Mouse (Mus musculus): Measurements from ENCODE around the gene Naa80.

- TF ChIP-seq POLR2A (IDR thresholded peaks at IDR 0.05; ENCODE audit: insufficient read depth, low read depth, low read length) (no peak), CTCF (IDR thresholded peaks at IDR 0.05; ENCODE audit: insufficient read depth, low read depth, low read length) (no peak)
These were observed 10.9 kb upstream of the Naa80 start, which contains the start of gene Hyal2 for GRCm38 (mm10) chr9:107567702-107568319.

All from olfactory bulb, adult 2 months (tissue).